Comparison of ENCODE assay signal across 30 mouse cellular contexts in genomic region chr10:48572600-48572999, GRCm38 (mm10).
A peak's percentile ranks its signal among the peaks of the same experiment; 100 is the strongest.
DNase-seq lines count a peak whose midpoint lies in the region; ATAC-seq and TF ChIP-seq lines count a peak whose summit lies in the region.
"Had no signal": no experiment of that assay in that cellular context is flagged by ENCODE, and none has a peak within 500 bp of the region (broad histone marks: within the 10 kb centered on the region; RNA-seq: fewer than 3 reads in every experiment).

No protein-coding gene starts in this region.

- H3K9me3 ChIP-seq in forebrain, postnatal 0 days (ENCODE audit: low read length): no peaks in the 10 kb centered on the region
- no peaks in the 10 kb centered on the region for H3K9me3 ChIP-seq in forebrain, embryonic 12.5 days
- H3K9me3 ChIP-seq: heart, embryonic 10.5 days; liver, embryonic 12.5 days; megakaryocyte, embryonic 14.5 days; midbrain, embryonic 12.5 days; neural tube, embryonic 12.5 days; stomach, embryonic 15.5 days had no signal

- 52% methylated on average over 2 of the region's 2 CpGs for WGBS in forebrain, postnatal 0 days
- 85% methylated on average over 2 of the region's 2 CpGs for WGBS in forebrain, embryonic 12.5 days

- peak; percentile 69 for ATAC-seq in forebrain, postnatal 0 days
- no peak for ATAC-seq in forebrain, embryonic 12.5 days (ENCODE audit: low FRiP score)
- ATAC-seq: intestine, postnatal 0 days; liver, embryonic 12.5 days; liver, postnatal 0 days; lung, postnatal 0 days; Patski had no signal

- intact Hi-C loops in heart, postnatal 14 days (cut with DNase I): no loop called here

- no peak overlapping the region for H3K4me2 ChIP-seq in forebrain, postnatal 0 days (ENCODE audit: low read depth)
- no peak overlapping the region for H3K4me2 ChIP-seq in forebrain, embryonic 12.5 days
- H3K4me2 ChIP-seq: hindbrain, embryonic 14.5 days; liver, embryonic 12.5 days; midbrain, embryonic 12.5 days; neural tube, embryonic 12.5 days; stomach, embryonic 15.5 days had no signal

- H3K27ac ChIP-seq in forebrain, postnatal 0 days (ENCODE audit: low read depth, low read length): no peak overlapping the region
- no peak overlapping the region for H3K27ac ChIP-seq in forebrain, embryonic 12.5 days
- H3K27ac ChIP-seq: heart, embryonic 10.5 days; hindbrain, embryonic 14.5 days; liver, embryonic 12.5 days; midbrain, embryonic 12.5 days; neural tube, embryonic 12.5 days; stomach, embryonic 15.5 days had no signal

- no peaks in the 10 kb centered on the region for H3K36me3 ChIP-seq in forebrain, postnatal 0 days (ENCODE audit: insufficient read depth)
- H3K36me3 ChIP-seq in forebrain, embryonic 12.5 days (replicated peaks): no peaks in the 10 kb centered on the region
- H3K36me3 ChIP-seq: heart, embryonic 10.5 days; liver, embryonic 12.5 days; midbrain, embryonic 12.5 days; neural tube, embryonic 12.5 days; stomach, embryonic 15.5 days had no signal

- H3K4me3 ChIP-seq in forebrain, postnatal 0 days (ENCODE audit: low read depth, low read length): no peak overlapping the region
- no peak overlapping the region for H3K4me3 ChIP-seq in forebrain, embryonic 12.5 days (replicated peaks)
- H3K4me3 ChIP-seq: erythroblast, embryonic 14.5 days; heart, embryonic 10.5 days; liver, embryonic 12.5 days; megakaryocyte, embryonic 14.5 days; midbrain, embryonic 12.5 days; myocyte; neural tube, embryonic 12.5 days; stomach, embryonic 15.5 days had no signal

- H3K4me1 ChIP-seq in forebrain, postnatal 0 days (ENCODE audit: insufficient read depth): no peaks in the 10 kb centered on the region
- H3K4me1 ChIP-seq in forebrain, embryonic 12.5 days: no peaks in the 10 kb centered on the region
- H3K4me1 ChIP-seq: heart, embryonic 10.5 days; liver, embryonic 12.5 days; megakaryocyte, embryonic 14.5 days; midbrain, embryonic 12.5 days; neural tube, embryonic 12.5 days; stomach, embryonic 15.5 days had no signal

- DNase-seq in forebrain, postnatal 0 days: peak; percentile 58
- peak; percentile 2 for DNase-seq in right cerebral cortex, postnatal 4 days
- no peak for DNase-seq in right cerebral cortex, postnatal 36 days (ENCODE audit: low spot score in 2 of 2)
- DNase-seq in layer of hippocampus, postnatal 10 days (ENCODE audit: low spot score in 2 of 2): peak; percentile 3 to 12
- no peak for DNase-seq in urinary bladder, adult 18-20 months (ENCODE audit: low spot score in 2 of 2)
- no peak for DNase-seq in heart, postnatal 14 days
- DNase-seq: adrenal gland, postnatal 14 days; cerebellum, adult 9-10 months; gastrocnemius, postnatal 25 days; heart, adult 11 months; heart, postnatal 4 days; kidney, postnatal 14 days; left cerebral cortex, postnatal 4 days; liver, postnatal 0 days; lung, postnatal 4 days; right cerebral cortex, adult 18-20 months; thymus, postnatal 25 days had no signal

- no peak overlapping the region for H3K9ac ChIP-seq in forebrain, postnatal 0 days
- no peak overlapping the region for H3K9ac ChIP-seq in forebrain, embryonic 12.5 days
- H3K9ac ChIP-seq: hindbrain, embryonic 14.5 days; liver, embryonic 12.5 days; liver, postnatal 0 days; midbrain, embryonic 12.5 days; neural tube, embryonic 12.5 days; stomach, embryonic 15.5 days had no signal

- no peaks in the 10 kb centered on the region for H3K27me3 ChIP-seq in forebrain, postnatal 0 days (ENCODE audit: insufficient read depth, low read length)
- H3K27me3 ChIP-seq in forebrain, embryonic 12.5 days: no peaks in the 10 kb centered on the region
- H3K27me3 ChIP-seq: liver, embryonic 12.5 days; megakaryocyte, embryonic 14.5 days; midbrain, embryonic 12.5 days; neural tube, embryonic 12.5 days; Patski; stomach, embryonic 15.5 days had no signal

- TF ChIP-seq CTCF in forebrain, postnatal 0 days (IDR thresholded peaks at IDR 0.05; ENCODE audit: low read depth): no peak

Comparison
In these comparisons a context has a peak if more than half of its experiments do, and no peak if none do; other contexts are left out.
1. DNase-seq: peak in forebrain, postnatal 0 days (single experiment), right cerebral cortex, postnatal 4 days (single experiment) and layer of hippocampus, postnatal 10 days (2 of 2); none in right cerebral cortex, postnatal 36 days (0 of 2), urinary bladder, adult 18-20 months (0 of 2) and heart, postnatal 14 days (0 of 2).